Mouse (Mus musculus): ENCODE measurements around the gene Metrn. TPM values are rescaled to one million over a fixed set of nuclear protein-coding genes. Genes with fewer than 3 reads are reported as not detected.

Gene Metrn
- total and polyA plus RNA-seq, 3 experiments = 16.9 to 50.1 (median 23.7) TPM

GRCm38 (mm10) chr17:25785281-25785745 is 11.6 kb downstream of the Metrn start, which contains the start of gene Haghl (continued):
- TF ChIP-seq BHLHE40 (IDR thresholded peaks at IDR 0.05; ENCODE audit: low read depth, low read length) (no peak), NRF1 (IDR thresholded peaks at IDR 0.05; ENCODE audit: low read depth, low read length) (peak; percentile 100), POLR2AphosphoS2 (IDR thresholded peaks at IDR 0.05; ENCODE audit: low read depth, low read length) (peak; percentile 91), ZNF384 (IDR thresholded peaks at IDR 0.05; ENCODE audit: low read depth, low read length) (no peak), ETS1 (conservative IDR thresholded peaks at IDR 0.05; ENCODE audit: low read depth, low read length) (no peak), USF2 (conservative IDR thresholded peaks at IDR 0.05; ENCODE audit: low read depth, low read length) (no peak), POLR2A (IDR thresholded peaks at IDR 0.05; ENCODE audit: low read depth, low read length) (peak; percentile 79), TBP (conservative IDR thresholded peaks at IDR 0.05; ENCODE audit: low read depth, low read length) (peak; percentile 74; the same call in 1 of the 2 replicates), ZMIZ1 (IDR thresholded peaks at IDR 0.05; ENCODE audit: low read depth, low read length) (no peak), USF1 (IDR thresholded peaks at IDR 0.05; ENCODE audit: low read depth, low read length) (no peak), ELF1 (IDR thresholded peaks at IDR 0.05; ENCODE audit: low read depth, low read length) (peak; percentile 31; the same call in 1 of the 2 replicates), CTCF (conservative IDR thresholded peaks at IDR 0.05 in 1 of 2, IDR thresholded peaks at IDR 0.05 in 1 of 2; ENCODE audit: low read depth in 2 of 2, low read length in 2 of 2) (no peak), TCF12 (IDR thresholded peaks at IDR 0.05; ENCODE audit: low read depth, low read length) (no peak), UBTF (IDR thresholded peaks at IDR 0.05; ENCODE audit: low read depth, low read length) (no peak), JUN (IDR thresholded peaks at IDR 0.05; ENCODE audit: insufficient read depth, low read depth, low read length) (no peak), MAX (IDR thresholded peaks at IDR 0.05; ENCODE audit: low read length) (no peak), IRF4 (IDR thresholded peaks at IDR 0.05; ENCODE audit: low read depth, low read length) (no peak)

- Histone ChIP-seq H3K4me2 (ENCODE audit: insufficient read depth, low read depth, poor library complexity, severe bottlenecking) (peak overlapping the region; percentile 46; the same call in 1 of the 2 replicates), H3K36me3 (replicated peaks in 1 of 2; ENCODE audit: control insufficient read depth in 1 of 2, insufficient read depth in 1 of 2, low read length in 1 of 2) (peaks cover 64 to 81% of the 10 kb centered on the region in 2 experiments), H3K27me3 (replicated peaks) (no peaks in the 10 kb centered on the region), H3K27ac (ENCODE audit: insufficient read depth, low read depth) (no peak overlapping the region), H3K9ac (ENCODE audit: insufficient read depth, low read depth) (no peak overlapping the region), H3K4me3 (replicated peaks in 1 of 3; ENCODE audit: low read depth in 2 of 3, low read length in 2 of 3, poor library complexity in 1 of 3) (no peak overlapping the region), H3K9me3 (replicated peaks; ENCODE audit: low read length) (no peaks in the 10 kb centered on the region), H3K79me2 (replicated peaks; ENCODE audit: control insufficient read depth, extremely low read depth, insufficient read depth, poor library complexity, severe bottlenecking) (no peaks in the 10 kb centered on the region), H3K4me1 (ENCODE audit: control insufficient read depth in 1 of 2, insufficient read depth in 2 of 2) (peaks cover 7 to 16% of the 10 kb centered on the region in 2 experiments)
- no peak for DNase-seq (ENCODE audit: extremely low read depth)
- no peak for TF ChIP-seq ZNF384 (IDR thresholded peaks at IDR 0.05; ENCODE audit: low read depth, low read length)
- no peak for TF ChIP-seq MEF2A (IDR thresholded peaks at IDR 0.05; ENCODE audit: borderline replicate concordance, low read depth, low read length)
- TF ChIP-seq NRF1 (IDR thresholded peaks at IDR 0.05; ENCODE audit: low read depth, low read length) = no peak
- TF ChIP-seq UBTF (IDR thresholded peaks at IDR 0.05; ENCODE audit: low read depth, low read length) = no peak
- no peak for TF ChIP-seq JUN (IDR thresholded peaks at IDR 0.05; ENCODE audit: insufficient read depth, low read depth, low read length)
- no peak for TF ChIP-seq PAX5 (IDR thresholded peaks at IDR 0.05; ENCODE audit: low read length)
- no peak for TF ChIP-seq POLR2A (IDR thresholded peaks at IDR 0.05; ENCODE audit: low read depth, low read length)
- TF ChIP-seq TCF12 (IDR thresholded peaks at IDR 0.05; ENCODE audit: low read depth, low read length) = no peak
- TF ChIP-seq MAFK (IDR thresholded peaks at IDR 0.05; ENCODE audit: insufficient replicate concordance, low read length) = no peak
- no peak for TF ChIP-seq NELFE (IDR thresholded peaks at IDR 0.05; ENCODE audit: low read depth, low read length)
- TF ChIP-seq RAD21 (IDR thresholded peaks at IDR 0.05; ENCODE audit: low read depth, low read length) = no peak
- in situ Hi-C loops (cut with MboI; ENCODE audit: low pct_ligation_motif_present, low pct_unique_long_range_greater_than_20kb, low sequenced_read_pairs) = no loop called here
- dilution Hi-C loops (cut with MboI; ENCODE audit: extremely low pct_ligation_motif_present, extremely low pct_unique_long_range_greater_than_20kb, low sequenced_read_pairs) = no loop called here
Measured at GRCm38 (mm10) chr17:25783861-25784574, 12.9 kb downstream of the Metrn start.
